10 mouse cellular contexts compared by ENCODE assay signal in the genomic region with DNA sequence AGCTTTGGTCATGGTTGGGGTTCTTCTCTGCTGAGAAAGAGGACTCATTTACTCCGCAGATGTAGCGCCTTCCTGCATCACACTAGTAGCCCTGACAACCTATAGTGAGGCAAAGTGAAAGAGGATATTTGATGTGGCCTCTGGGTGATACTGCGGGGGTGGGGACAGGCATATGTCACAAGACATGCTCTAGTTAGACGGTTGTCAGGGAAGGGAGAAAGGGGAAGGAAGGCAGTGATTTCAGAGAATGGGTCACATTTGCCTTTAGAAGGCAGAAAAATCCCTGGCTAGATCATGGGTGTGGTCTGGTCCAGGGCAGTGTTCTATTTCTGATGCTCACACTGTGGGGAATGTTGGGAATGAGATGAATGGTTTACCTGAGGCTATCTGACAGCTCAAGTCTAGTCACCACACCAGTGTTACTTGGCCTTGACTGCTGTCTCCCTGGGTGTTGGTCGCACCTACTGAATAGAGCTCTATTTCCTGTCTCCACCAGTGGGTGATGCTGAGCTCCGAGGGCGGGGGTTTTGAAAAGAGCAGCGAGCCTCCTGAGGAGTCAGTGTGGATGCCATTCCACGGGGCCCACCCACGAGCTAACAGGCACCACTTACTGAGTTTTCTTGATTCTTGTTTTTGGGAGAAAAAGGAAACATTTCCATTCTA. TPM values are rescaled to one million over a fixed set of nuclear protein-coding genes. Genes with fewer than 3 reads are reported as not detected.
DNase-seq lines count a peak whose midpoint lies in the region; ATAC-seq lines count a peak whose summit lies in the region.
"Had no signal": no experiment of that assay in that cellular context is flagged by ENCODE, and none has a peak within 500 bp of the region (broad histone marks: within the 10 kb centered on the region; RNA-seq: fewer than 3 reads in every experiment).

No protein-coding gene starts in this region.

- H3K27ac ChIP-seq in midbrain, embryonic 14.5 days (replicated peaks; ENCODE audit: low read depth, low read length): no peak overlapping the region
- H3K27ac ChIP-seq: neural tube, embryonic 12.5 days had no signal

- H3K9ac ChIP-seq in midbrain, embryonic 14.5 days (replicated peaks; ENCODE audit: low read length): no peak overlapping the region
- H3K9ac ChIP-seq: neural tube, embryonic 12.5 days had no signal

- no peak overlapping the region for H3K4me2 ChIP-seq in midbrain, embryonic 14.5 days (ENCODE audit: low read length)
- H3K4me2 ChIP-seq: neural tube, embryonic 12.5 days had no signal

- peak; percentile 90 for DNase-seq in A20 (ENCODE audit: low read depth, low spot score)
- DNase-seq in CD4-positive helper T cell, adult 2 months (ENCODE audit: low read depth, low spot score): peak; percentile 90
- no peak for DNase-seq in midbrain, embryonic 14.5 days
- no peak for DNase-seq in gastrocnemius, adult 18-20 months (ENCODE audit: low spot score)
- DNase-seq: cerebellum, adult 8-10 months; kidney, adult 11 months had no signal

- no peak overlapping the region for H3K4me3 ChIP-seq in midbrain, embryonic 14.5 days (replicated peaks; ENCODE audit: low read depth, low read length)
- H3K4me3 ChIP-seq: neural tube, embryonic 12.5 days had no signal

- H3K36me3 ChIP-seq in midbrain, embryonic 14.5 days (ENCODE audit: control insufficient read depth, insufficient read depth, low read length): no peaks in the 10 kb centered on the region
- H3K36me3 ChIP-seq: neural tube, embryonic 12.5 days had no signal

- no peaks in the 10 kb centered on the region for H3K9me3 ChIP-seq in midbrain, embryonic 14.5 days (ENCODE audit: control insufficient read depth, low read length)
- H3K9me3 ChIP-seq: neural tube, embryonic 12.5 days had no signal

- ATAC-seq in granulocyte monocyte progenitor cell, adult 5-6 weeks (replicated peaks; ENCODE audit: poor library complexity, severe bottlenecking): peak; percentile 79
- peak; percentile 75 for ATAC-seq in neutrophil, adult 5-6 weeks (ENCODE audit: extremely low read depth, insufficient number of reproducible peaks, low FRiP score, poor library complexity, severe bottlenecking)
- no peak for ATAC-seq in cerebellum, adult (ENCODE audit: insufficient number of reproducible peaks, low FRiP score, low TSS enrichment)
- ATAC-seq in midbrain, embryonic 14.5 days (ENCODE audit: low FRiP score, low TSS enrichment): no peak

- whole genome bisulfite sequencing in midbrain, embryonic 14.5 days: 82% methylated on average over 10 of the region's 10 CpGs

- H3K4me1 ChIP-seq in midbrain, embryonic 14.5 days (ENCODE audit: control insufficient read depth, insufficient read depth, low read length): peaks cover 18% of the 10 kb centered on the region

- H3K27me3 ChIP-seq in midbrain, embryonic 14.5 days (ENCODE audit: control insufficient read depth, insufficient read depth, low read length): peaks cover 6% of the 10 kb centered on the region

RNA-seq across cellular contexts. Expression of gene Cd83, which starts 4.5 kb away (rescaled TPM):
- not detected in 2 replicates for total RNA-seq in granulocyte monocyte progenitor cell, adult 5-6 weeks (2014; fragmentation: Nextera tagmentation)
- total RNA-seq in granulocyte monocyte progenitor cell, adult 5-6 weeks (2017): 0.43 TPM in 1 of 2 replicates, not detected in the other
- total RNA-seq in neutrophil, adult 5-6 weeks (2017): 81.4 and 89.3 TPM in 2 replicates
- polyA plus RNA-seq in midbrain, embryonic 14.5 days (2014; fragmentation: Nextera tagmentation; extraction: Ambion mirVana): 17.4 and 18.4 TPM in 2 replicates
- total RNA-seq in gastrocnemius, adult 18-20 months (2021): under 1 TPM; 0.32 to 0.76 TPM

Comparison
In these comparisons a context has a peak if more than half of its experiments do, and no peak if none do; other contexts are left out.
1. DNase-seq: peak in A20 (single experiment) and CD4-positive helper T cell, adult 2 months (single experiment); none in midbrain, embryonic 14.5 days (single experiment) and gastrocnemius, adult 18-20 months (single experiment).
2. ATAC-seq: peak in granulocyte monocyte progenitor cell, adult 5-6 weeks (single experiment) and neutrophil, adult 5-6 weeks (single experiment); none in cerebellum, adult (single experiment) and midbrain, embryonic 14.5 days (single experiment).
3. RNA of gene Cd83, which starts 4.5 kb away (total RNA-seq): 81.4 to 89.3 TPM in neutrophil, adult 5-6 weeks; 0.32 to 0.76 TPM in gastrocnemius, adult 18-20 months and 0.43 TPM in granulocyte monocyte progenitor cell, adult 5-6 weeks; every median in the first group is over 10 times any median in the second.